In genomic region chr11:18444600-18444999, GRCm38 (mm10) we compare ENCODE assay signal across 19 mouse cellular contexts.
DNase-seq lines count a peak whose midpoint lies in the region; TF ChIP-seq lines count a peak whose summit lies in the region.
"Had no signal": no experiment of that assay in that cellular context is flagged by ENCODE, and none has a peak within 500 bp of the region (broad histone marks: within the 10 kb centered on the region; RNA-seq: fewer than 3 reads in every experiment).

No protein-coding gene starts in this region.

- H3K36me3 ChIP-seq in embryonic facial prominence, embryonic 10.5 days (replicated peaks) = no peaks in the 10 kb centered on the region
- no peaks in the 10 kb centered on the region for H3K36me3 ChIP-seq in kidney, adult 2 months (ENCODE audit: control insufficient read depth, insufficient read depth, low read length)
- H3K36me3 ChIP-seq: intestine, embryonic 15.5 days; midbrain, embryonic 13.5 days had no signal

- no peaks in the 10 kb centered on the region for H3K9me3 ChIP-seq in embryonic facial prominence, embryonic 10.5 days
- H3K9me3 ChIP-seq: intestine, embryonic 15.5 days; midbrain, embryonic 13.5 days had no signal

- no peak for TF ChIP-seq POLR2A in kidney, adult 2 months (IDR thresholded peaks at IDR 0.05; ENCODE audit: low read depth, low read length)

- 62% methylated on average over 8 of the region's 8 CpGs for WGBS in embryonic facial prominence, embryonic 10.5 days
- WGBS in kidney, adult 2 months = 36% methylated on average over 8 of the region's 8 CpGs

- 0 out of 2 replicates have a peak overlapping the region, but pooled peaks have one; percentile 7 for H3K27ac ChIP-seq in embryonic facial prominence, embryonic 10.5 days (replicated peaks)
- H3K27ac ChIP-seq in kidney, adult 2 months (ENCODE audit: insufficient read depth, low read depth, low read length) = no peak overlapping the region
- H3K27ac ChIP-seq in left cerebral cortex, adult 2 months = no peak overlapping the region
- H3K27ac ChIP-seq: hindbrain, embryonic 14.5 days; intestine, embryonic 15.5 days; macrophage; midbrain, embryonic 13.5 days had no signal

- H3K4me3 ChIP-seq in embryonic facial prominence, embryonic 10.5 days = no peak overlapping the region
- no peak overlapping the region for H3K4me3 ChIP-seq in kidney, adult 2 months (ENCODE audit: insufficient read depth, low read depth, low read length)
- no peak overlapping the region for H3K4me3 ChIP-seq in left cerebral cortex, adult 2 months
- H3K4me3 ChIP-seq: intestine, embryonic 15.5 days; midbrain, embryonic 13.5 days; myocyte had no signal

- H3K4me1 ChIP-seq in embryonic facial prominence, embryonic 10.5 days = peaks cover 18% of the 10 kb centered on the region
- no peaks in the 10 kb centered on the region for H3K4me1 ChIP-seq in kidney, adult 2 months (ENCODE audit: control insufficient read depth, insufficient read depth, low read length)
- H3K4me1 ChIP-seq: intestine, embryonic 15.5 days; midbrain, embryonic 13.5 days had no signal

- no peak for DNase-seq in embryonic facial prominence, embryonic 10.5 days (ENCODE audit: low spot score)
- peak; percentile 36 for DNase-seq in kidney, adult 2 months
- peak; percentile 3 to 34 for DNase-seq in kidney, postnatal 25 days
- DNase-seq in lung, postnatal 25 days (ENCODE audit: low spot score) = peak; percentile 5
- DNase-seq in cerebellum, postnatal 14 days = no peak
- DNase-seq in left cerebral cortex, adult 2 months (ENCODE audit: extremely low spot score in 1 of 2, low spot score in 2 of 2) = no peak
- no peak for DNase-seq in neural tube, embryonic 10.5 days (ENCODE audit: extremely low spot score, low spot score)
- DNase-seq in left cerebral cortex, postnatal 4 days = no peak
- DNase-seq: cerebellum, adult 9-10 months; gastrocnemius, postnatal 36 days; layer of hippocampus, adult 9-11 months; liver; retina, postnatal 1 day; thymus, postnatal 25 days had no signal

- intact Hi-C loops in left cerebral cortex, adult 2 months (cut with DNase I) = no loop called here
- intact Hi-C loops in left cerebral cortex, postnatal 4 days (cut with DNase I) = no loop called here

- TF ChIP-seq CTCF in kidney, adult 2 months (conservative IDR thresholded peaks at IDR 0.05; ENCODE audit: insufficient read depth, insufficient read length, low read depth, low read length) = no peak
- TF ChIP-seq CTCF in left cerebral cortex, adult 2 months (IDR thresholded peaks at IDR 0.05) = no peak

- H3K27me3 ChIP-seq in embryonic facial prominence, embryonic 10.5 days (replicated peaks; ENCODE audit: low read depth, poor library complexity, severe bottlenecking) = no peaks in the 10 kb centered on the region
- no peaks in the 10 kb centered on the region for H3K27me3 ChIP-seq in kidney, adult 2 months (replicated peaks; ENCODE audit: control insufficient read depth, insufficient read depth, low read length)
- H3K27me3 ChIP-seq: intestine, embryonic 15.5 days; midbrain, embryonic 13.5 days had no signal

Comparison
In these comparisons a context has a peak if more than half of its experiments do, and no peak if none do; other contexts are left out.
1. DNase-seq: peak in kidney, adult 2 months (single experiment), kidney, postnatal 25 days (2 of 2) and lung, postnatal 25 days (single experiment); none in embryonic facial prominence, embryonic 10.5 days (single experiment), cerebellum, postnatal 14 days (0 of 2), left cerebral cortex, adult 2 months (0 of 2), neural tube, embryonic 10.5 days (single experiment) and left cerebral cortex, postnatal 4 days (single experiment).